Comparison of ENCODE assay signal across 17 mouse cellular contexts in the genomic region with DNA sequence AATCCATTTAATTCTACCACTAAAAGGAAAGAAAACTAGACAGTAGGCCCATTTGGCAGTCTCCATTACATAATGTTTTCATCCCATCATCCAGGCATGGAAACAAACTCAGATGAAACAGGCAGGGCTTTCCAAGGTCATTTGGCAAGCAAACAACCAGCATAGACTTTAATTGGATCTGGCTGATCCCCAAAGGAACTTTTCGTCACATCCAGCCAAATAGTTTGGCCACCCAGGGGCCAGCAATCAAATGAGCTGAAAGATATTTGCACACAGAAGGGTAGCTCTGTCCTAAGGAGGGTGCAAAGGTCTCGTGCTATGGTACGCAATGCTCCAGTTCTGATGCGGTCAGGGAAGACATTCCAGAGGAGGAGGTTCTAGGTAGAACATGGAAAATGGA. TPM values are rescaled to one million over a fixed set of nuclear protein-coding genes. Genes with fewer than 3 reads are reported as not detected.
A peak's percentile ranks its signal among the peaks of the same experiment; 100 is the strongest.
DNase-seq lines count a peak whose midpoint lies in the region; TF ChIP-seq lines count a peak whose summit lies in the region.
"Had no signal": no experiment of that assay in that cellular context is flagged by ENCODE, and none has a peak within 500 bp of the region (broad histone marks: within the 10 kb centered on the region; RNA-seq: fewer than 3 reads in every experiment).

No protein-coding gene starts in this region.

- DNase-seq in gastrocnemius, adult 2 months = no peak
- DNase-seq in gastrocnemius, adult 18-20 months (ENCODE audit: low spot score) = no peak
- DNase-seq in left cerebral cortex, adult 11 months (ENCODE audit: low spot score) = peak; percentile 22
- DNase-seq in left cerebral cortex, adult 2 months (ENCODE audit: extremely low spot score in 1 of 2, low spot score in 2 of 2) = no peak
- peak; percentile 37 to 49 for DNase-seq in right cerebral cortex, postnatal 10 days (ENCODE audit: low spot score in 2 of 2)
- DNase-seq in right cerebral cortex, adult 2 months (ENCODE audit: low spot score in 2 of 2) = no peak
- peak; percentile 29 for DNase-seq in yolk sac, embryonic 10.5 days (ENCODE audit: low spot score)
- DNase-seq in adipocyte (ENCODE audit: low spot score) = no peak
- DNase-seq: cerebellum, adult 8-10 months; heart, postnatal 14 days; lung, embryonic 14.5 days had no signal

- H3K4me3 ChIP-seq in gastrocnemius, adult 2 months = no peak overlapping the region
- no peak overlapping the region for H3K4me3 ChIP-seq in left cerebral cortex, adult 2 months
- H3K4me3 ChIP-seq: embryonic facial prominence, embryonic 13.5 days; limb, embryonic 13.5 days; neural tube, embryonic 13.5 days had no signal

- TF ChIP-seq CTCF in gastrocnemius, adult 2 months (IDR thresholded peaks at IDR 0.05) = no peak
- TF ChIP-seq CTCF in left cerebral cortex, adult 2 months (IDR thresholded peaks at IDR 0.05) = no peak

- intact Hi-C loops in gastrocnemius, adult 2 months (cut with DNase I) = loop anchor here (5.0 to 10.0 kb wide), 3 partner anchors 86 to 213 kb away; partner anchors contain the start of genes Bcs1l, Ttll4 and Zfp142
- intact Hi-C loops in left cerebral cortex, adult 2 months (cut with DNase I) = no loop called here

- H3K27ac ChIP-seq in gastrocnemius, adult 2 months = peak overlapping the region; percentile 54
- no peak overlapping the region for H3K27ac ChIP-seq in left cerebral cortex, adult 2 months
- H3K27ac ChIP-seq: embryonic facial prominence, embryonic 13.5 days; limb, embryonic 13.5 days; neural tube, embryonic 13.5 days had no signal

RNA-seq across cellular contexts. Expression of gene Prkag3, which starts 1.7 kb away (rescaled TPM):
- total RNA-seq in gastrocnemius, adult 2 months (2021) = 100 to 1,000 TPM in 1 of 2 experiments, 10 to 100 TPM in 1; 61.6 to 111 TPM
- 100 to 1,000 TPM in 1 of 2 experiments, 10 to 100 TPM in 1; 75.0 to 102 TPM for total RNA-seq in gastrocnemius, adult 18-20 months (2021)
- not detected for total RNA-seq in left cerebral cortex, adult 2 months (2021)
- total RNA-seq: megakaryocyte-erythroid progenitor cell, adult 5-6 weeks; monocyte, adult 5-6 weeks had no signal

RNA-seq across cellular contexts. Expression of gene Wnt6, which starts 21.0 kb away (rescaled TPM):
- under 1 TPM; 0.39 to 0.77 TPM for total RNA-seq in gastrocnemius, adult 2 months (2021)
- under 1 TPM; 0.45 to 0.50 TPM for total RNA-seq in gastrocnemius, adult 18-20 months (2021)
- 1 to 10 TPM; 2.1 to 4.7 TPM for total RNA-seq in left cerebral cortex, adult 2 months (2021)
- total RNA-seq: megakaryocyte-erythroid progenitor cell, adult 5-6 weeks had no signal

RNA-seq across cellular contexts. Expression of gene Cyp27a1, which starts 37.3 kb away (rescaled TPM):
- total RNA-seq in gastrocnemius, adult 2 months (2021) = 10 to 100 TPM; 37.7 to 75.4 TPM
- total RNA-seq in gastrocnemius, adult 18-20 months (2021) = 10 to 100 TPM; 55.7 to 57.8 TPM
- 1 to 10 TPM; 1.7 to 4.5 TPM for total RNA-seq in left cerebral cortex, adult 2 months (2021)

RNA-seq across cellular contexts. Expression of gene Wnt10a, which starts 40.6 kb away (rescaled TPM):
- total RNA-seq in gastrocnemius, adult 2 months (2021) = under 1 TPM in 1 of 2 experiments, not detected in 1; 0.39 TPM
- under 1 TPM; 0.11 to 0.14 TPM for total RNA-seq in gastrocnemius, adult 18-20 months (2021)
- total RNA-seq in left cerebral cortex, adult 2 months (2021) = 10 to 100 TPM; 15.0 to 18.2 TPM
- total RNA-seq: heart, adult 18-20 months; heart, postnatal 14 days; megakaryocyte-erythroid progenitor cell, adult 5-6 weeks; monocyte, adult 5-6 weeks had no signal

Comparison
In these comparisons a context has a peak if more than half of its experiments do, and no peak if none do; other contexts are left out.
1. DNase-seq: peak in left cerebral cortex, adult 11 months (single experiment), right cerebral cortex, postnatal 10 days (2 of 2) and yolk sac, embryonic 10.5 days (single experiment); none in gastrocnemius, adult 2 months (single experiment), gastrocnemius, adult 18-20 months (single experiment), left cerebral cortex, adult 2 months (0 of 2), right cerebral cortex, adult 2 months (0 of 2) and adipocyte (single experiment).
2. RNA of gene Prkag3, which starts 1.7 kb away (total RNA-seq): 61.6 to 111 TPM in gastrocnemius, adult 2 months and 75.0 to 102 TPM in gastrocnemius, adult 18-20 months; not detected in left cerebral cortex, adult 2 months; every median in the first group is over 10 times any median in the second.
3. RNA of gene Cyp27a1, which starts 37.3 kb away (total RNA-seq): 37.7 to 75.4 TPM in gastrocnemius, adult 2 months and 55.7 to 57.8 TPM in gastrocnemius, adult 18-20 months; 1.7 to 4.5 TPM in left cerebral cortex, adult 2 months; every median in the first group is over 4 times any median in the second.